Mouse (Mus musculus): Measurements from ENCODE around the gene Kcna5.
A peak's percentile ranks its signal among the peaks of the same experiment; 100 is the strongest.

Gene Kcna5

DNA sequence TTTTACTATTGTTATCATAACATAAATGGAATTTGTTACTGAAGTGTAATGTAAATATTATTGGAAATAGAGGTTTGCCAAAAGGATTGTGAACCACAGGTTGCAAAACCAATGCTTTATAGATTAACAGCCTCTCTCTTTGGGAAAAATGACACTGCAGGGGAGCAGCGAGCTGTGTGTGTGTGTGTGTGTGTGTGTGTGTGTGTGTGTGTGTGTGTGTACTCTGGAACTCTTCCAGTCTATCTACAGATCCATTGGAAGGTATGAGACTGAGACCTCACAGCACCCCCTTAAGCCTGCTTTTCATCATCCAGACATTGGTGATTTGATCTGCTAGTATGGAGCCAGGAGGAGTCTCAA lies 679 bp upstream of the Kcna5 start:
- no peak for DNase-seq (ENCODE audit: low spot score)

DNA sequence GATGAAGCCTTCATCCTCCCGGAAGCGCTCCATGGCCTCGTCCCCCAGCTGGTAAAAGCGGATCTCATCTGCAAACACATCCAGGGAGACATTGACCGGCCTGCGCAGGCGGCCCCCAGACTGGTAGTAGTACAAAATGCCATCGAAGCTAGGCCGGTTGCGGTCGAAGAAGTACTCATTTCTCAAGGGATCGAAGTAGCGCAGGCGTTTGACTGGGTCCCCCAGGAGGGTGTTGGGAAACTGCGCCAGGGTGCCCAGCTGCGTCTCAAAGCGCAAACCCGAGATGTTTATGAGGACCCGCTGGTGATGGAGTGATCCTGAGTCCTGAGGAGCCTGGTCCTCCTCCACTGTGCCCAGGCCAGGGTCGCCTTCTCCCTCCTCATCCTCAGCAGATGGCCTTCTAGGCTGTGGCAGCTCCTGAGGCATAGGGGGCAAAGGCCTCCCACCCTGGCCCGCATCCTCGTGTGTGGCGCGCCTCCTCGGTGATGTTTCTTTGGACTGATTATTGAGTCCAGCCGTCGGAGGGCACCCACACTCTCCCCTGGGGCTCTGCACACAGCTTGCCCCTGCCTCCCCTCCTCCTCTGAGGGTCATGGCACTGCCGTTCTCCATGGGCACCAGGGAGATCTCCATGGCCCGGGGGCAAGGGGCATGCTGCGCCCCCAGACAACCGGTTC lies 543 bp downstream of the Kcna5 start:
- no peak for DNase-seq (ENCODE audit: low spot score)

- peak; percentile 35 for DNase-seq (ENCODE audit: low spot score)
Measured at GRCm38 (mm10) chr6:126531306-126531705, 3.9 kb downstream of the Kcna5 start.

DNA sequence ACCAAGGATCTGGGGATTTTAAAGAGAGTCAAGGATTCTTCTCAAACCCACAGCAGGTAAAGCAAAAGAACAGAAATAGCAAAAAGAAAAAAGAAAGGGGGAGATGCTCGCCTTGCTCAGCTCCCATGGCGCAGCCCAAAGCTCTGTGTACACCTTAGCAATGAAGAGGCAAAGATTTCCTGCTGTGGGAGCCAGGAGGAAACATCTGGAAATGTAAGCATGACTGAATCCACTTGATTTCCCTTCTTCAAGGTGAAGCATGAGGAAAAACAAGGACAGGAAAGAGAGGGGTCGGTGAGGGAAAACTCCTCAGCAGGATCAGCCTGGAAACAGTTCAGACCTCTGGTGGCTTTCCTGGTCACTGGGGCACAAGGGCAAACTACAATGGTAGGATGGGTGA lies 5.2 kb downstream of the Kcna5 start:
- DNase-seq (ENCODE audit: low spot score) = no peak

DNA sequence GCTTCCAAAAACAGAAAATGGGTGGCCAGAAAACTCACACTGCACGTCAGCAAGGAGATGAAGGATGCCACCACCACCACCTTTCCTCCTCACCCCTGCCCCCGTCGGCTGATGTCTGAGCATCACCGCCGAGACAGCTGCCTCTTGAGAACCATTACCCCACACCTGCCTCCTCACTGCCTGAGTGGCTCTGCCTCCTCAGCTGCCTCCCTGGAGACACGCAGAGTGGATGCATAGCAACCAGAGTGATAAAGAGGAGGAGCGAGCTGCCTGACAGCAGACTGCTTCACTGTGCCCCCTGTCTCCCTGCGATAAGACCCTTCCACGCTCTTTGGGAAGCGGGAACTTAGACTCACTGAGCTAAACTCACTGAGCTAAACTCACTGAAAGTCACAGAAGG lies 20.5 kb downstream of the Kcna5 start:
- DNase-seq (ENCODE audit: low spot score) = peak; percentile 46

DNA sequence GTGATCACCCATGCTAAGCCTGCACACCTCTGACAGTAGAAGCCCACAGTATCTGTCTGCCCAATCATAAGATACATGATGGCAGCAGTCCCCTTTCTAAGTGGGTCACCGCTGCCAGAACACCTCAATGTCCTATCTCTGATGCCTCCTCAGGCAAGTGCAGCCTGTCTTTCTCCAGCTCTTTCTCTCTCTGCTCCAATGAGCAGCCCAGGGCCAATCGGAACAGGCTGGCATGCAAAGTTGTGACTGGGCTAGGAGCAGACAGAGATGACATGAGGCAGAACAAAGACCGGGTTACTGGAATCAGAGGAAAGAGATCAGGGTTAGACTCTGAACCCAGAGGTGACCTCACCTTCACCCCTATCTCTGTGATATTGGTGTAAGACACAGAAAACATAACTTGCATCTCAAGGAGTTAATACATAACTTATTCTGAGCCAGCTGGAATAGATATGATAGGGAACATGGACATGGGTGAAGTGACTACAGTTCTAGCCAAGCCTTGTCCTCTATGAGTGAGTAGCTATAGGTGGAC lies 21.4 kb downstream of the Kcna5 start:
- peak; percentile 36 for DNase-seq (ENCODE audit: low spot score)

DNA sequence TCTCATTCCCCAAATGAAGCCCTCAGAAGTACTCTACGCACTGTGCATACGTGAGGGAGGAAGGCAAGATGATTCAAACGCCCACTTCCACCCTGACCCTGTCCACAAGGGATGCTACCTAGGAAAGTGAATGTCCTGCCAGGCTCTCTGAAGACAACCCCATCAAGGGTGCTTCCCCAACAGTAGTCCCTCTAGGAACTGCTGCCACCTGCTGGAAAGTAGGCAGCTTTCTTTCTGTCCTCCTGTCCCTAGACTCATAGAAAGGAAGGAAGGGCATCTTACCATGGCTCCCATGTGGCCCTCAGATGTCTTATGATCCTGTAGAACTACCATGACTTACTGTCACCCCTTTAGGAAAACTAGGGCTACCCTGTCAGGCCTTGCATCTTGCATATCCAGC lies 22.1 kb downstream of the Kcna5 start:
- no peak for DNase-seq (ENCODE audit: low spot score)

DNA sequence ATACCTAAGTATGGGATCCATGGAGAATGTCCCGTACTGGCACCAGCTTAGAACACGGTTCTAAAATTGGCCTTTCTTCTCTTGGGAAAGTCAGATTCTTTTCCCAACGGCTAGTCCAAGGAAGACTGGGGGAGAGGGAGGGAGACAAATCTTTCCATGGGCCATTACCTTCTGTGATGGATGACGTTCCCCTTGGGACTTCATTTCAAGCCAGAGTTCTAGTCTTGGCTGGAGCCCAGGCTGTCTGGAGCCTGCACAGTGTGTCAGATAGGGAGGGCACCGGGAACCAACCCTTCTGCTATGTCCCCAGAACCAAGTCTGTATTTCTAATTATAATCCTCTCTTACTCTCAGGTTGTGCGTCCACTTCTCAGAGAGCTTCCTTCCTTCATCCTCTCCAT lies 26.5 kb downstream of the Kcna5 start:
- no peak for DNase-seq (ENCODE audit: low spot score)

- no peak for DNase-seq (ENCODE audit: low spot score)
Measured at GRCm38 (mm10) chr6:126503920-126504319, 31.3 kb downstream of the Kcna5 start.

GRCm38 (mm10) chr6:126502691-126503301 lies 32.4 kb downstream of the Kcna5 start:
- peak; percentile 40 for DNase-seq (ENCODE audit: low spot score)

- no peak for DNase-seq (ENCODE audit: low spot score)
Measured at GRCm38 (mm10) chr6:126500985-126501384, 34.2 kb downstream of the Kcna5 start.

GRCm38 (mm10) chr6:126500088-126500487 lies 35.1 kb downstream of the Kcna5 start:
- peak; percentile 93 for DNase-seq (ENCODE audit: low spot score)

DNA sequence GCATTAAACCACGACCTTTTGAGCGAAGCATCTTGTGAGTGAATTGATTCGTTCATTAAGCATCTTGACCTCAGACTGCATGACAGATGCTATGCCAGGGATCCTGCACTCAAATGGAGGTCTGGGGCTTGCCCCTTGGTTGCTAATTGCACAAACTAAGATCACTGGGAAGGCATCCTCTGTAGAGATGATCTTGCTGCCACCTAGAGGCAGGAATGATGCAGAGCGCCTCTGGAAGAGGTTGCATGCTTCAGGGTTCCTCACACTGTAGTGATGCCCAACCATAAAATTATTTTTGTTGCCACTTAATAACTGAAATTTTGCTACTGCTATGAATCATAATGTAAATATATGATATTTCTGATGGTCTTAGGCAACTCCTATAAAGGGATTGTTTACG lies 37.3 kb downstream of the Kcna5 start:
- peak; percentile 80 for DNase-seq (ENCODE audit: low spot score)

DNA sequence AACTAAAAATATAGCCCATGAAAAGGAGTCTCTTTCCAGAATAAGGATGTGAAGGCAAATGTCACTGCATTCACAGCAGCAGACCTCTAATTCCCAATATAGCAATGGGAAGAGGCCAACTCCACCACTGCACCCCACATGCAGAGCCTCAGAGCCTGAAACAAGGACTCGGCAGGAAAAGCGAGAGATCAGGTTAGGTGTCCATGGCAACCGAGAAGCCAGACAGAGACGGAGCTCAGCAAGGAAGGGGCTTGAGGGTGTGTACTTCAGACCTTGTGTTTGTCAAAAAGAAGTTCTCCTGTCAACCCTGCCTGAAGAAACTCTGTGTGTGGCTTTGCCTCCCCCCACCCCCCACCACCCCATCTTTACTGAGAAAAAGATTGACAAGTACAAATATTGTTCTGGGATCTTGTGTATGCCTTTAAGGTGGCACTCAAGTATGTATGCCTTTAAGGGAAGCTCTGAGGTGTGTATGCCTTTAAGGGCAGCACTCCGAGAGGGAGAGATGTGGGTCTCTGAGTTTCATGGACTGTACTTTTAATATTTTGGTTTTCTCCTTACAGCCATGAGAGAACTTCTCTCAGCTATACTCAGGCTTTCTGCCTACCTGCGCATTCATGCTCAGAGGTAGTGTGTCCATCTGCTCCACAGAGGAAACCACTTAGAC lies 37.9 kb downstream of the Kcna5 start:
- no peak for DNase-seq (ENCODE audit: low spot score)

GRCm38 (mm10) chr6:126487136-126487535 lies 48.1 kb downstream of the Kcna5 start:
- DNase-seq (ENCODE audit: low spot score) = no peak

GRCm38 (mm10) chr6:126484887-126485286 lies 50.3 kb downstream of the Kcna5 start:
- no peak for DNase-seq (ENCODE audit: low spot score)

GRCm38 (mm10) chr6:126483264-126483867 lies 51.8 kb downstream of the Kcna5 start:
- no peak for DNase-seq (ENCODE audit: low spot score)

Data from retina, embryonic 14.5 days (tissue).